Mouse (Mus musculus) stomach, postnatal 0 days (tissue): ENCODE data around the gene Srsf4.

Source experiments
- CTCF ChIP-seq: IDR thresholded peaks from 2 replicates; pipeline ENCODE4 v1.5.1; 2016; ENCODE audit warnings: antibody characterized with exemption, low read depth, mild to moderate bottlenecking, moderate library complexity
- EP300 ChIP-seq: optimal IDR thresholded peaks from 2 replicates; pipeline ENCODE3; 2016; ENCODE audit warnings: antibody characterized with exemption

- TF ChIP-seq EP300 (no peak), CTCF (no peak)
Measured at GRCm38 (mm10) chr4:131876836-131877235, 3.4 kb downstream of the Srsf4 start.
